Comparison of ENCODE assay signal across 24 mouse cellular contexts in the genomic region with DNA sequence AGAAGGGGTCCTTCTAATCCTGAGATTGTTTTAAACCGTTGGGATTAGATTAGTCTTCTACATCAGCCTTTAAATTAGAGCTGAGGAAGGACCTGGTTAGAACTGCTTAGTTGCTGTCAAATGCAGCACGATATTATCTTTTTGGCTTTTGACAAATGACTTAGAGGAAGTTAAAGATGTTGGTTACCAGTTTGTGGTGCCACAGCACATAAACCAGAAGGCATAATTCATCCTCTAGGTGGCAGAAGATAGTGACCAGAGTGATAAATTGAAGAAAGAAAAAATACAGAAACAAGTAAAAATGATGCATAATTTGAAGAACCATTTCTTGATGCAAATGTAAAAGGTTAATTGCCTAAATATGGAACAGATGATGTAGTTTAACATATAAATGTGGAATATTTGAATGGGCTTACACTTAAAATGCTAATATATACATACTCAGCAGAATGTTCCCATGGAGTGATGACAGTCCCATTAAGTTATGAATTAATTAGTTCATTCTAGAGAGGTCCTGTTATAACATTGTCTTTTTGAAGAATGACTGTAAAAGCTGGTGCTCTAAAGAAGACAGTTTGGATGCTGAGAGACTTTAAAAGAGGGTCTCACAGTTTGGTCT.
DNase-seq lines count a peak whose midpoint lies in the region; ATAC-seq and TF ChIP-seq lines count a peak whose summit lies in the region.
"Had no signal": no experiment of that assay in that cellular context is flagged by ENCODE, and none has a peak within 500 bp of the region (broad histone marks: within the 10 kb centered on the region; RNA-seq: fewer than 3 reads in every experiment).

No protein-coding gene starts in this region.

- no peaks in the 10 kb centered on the region for H3K27me3 ChIP-seq in intestine, postnatal 0 days (replicated peaks; ENCODE audit: control insufficient read depth, insufficient read depth, low read length)
- H3K27me3 ChIP-seq in intestine, embryonic 16.5 days (replicated peaks; ENCODE audit: control insufficient read depth, insufficient read depth, low read length) = no peaks in the 10 kb centered on the region
- H3K27me3 ChIP-seq in forebrain, postnatal 0 days (ENCODE audit: insufficient read depth, low read length) = no peaks in the 10 kb centered on the region
- H3K27me3 ChIP-seq: embryonic facial prominence, embryonic 13.5 days; hindbrain, embryonic 15.5 days; liver, embryonic 13.5 days; neural tube, embryonic 15.5 days had no signal

- H3K4me2 ChIP-seq in intestine, postnatal 0 days (replicated peaks; ENCODE audit: low read depth) = no peak overlapping the region
- no peak overlapping the region for H3K4me2 ChIP-seq in intestine, embryonic 16.5 days (ENCODE audit: low read depth, low read length)
- no peak overlapping the region for H3K4me2 ChIP-seq in forebrain, postnatal 0 days (ENCODE audit: low read depth)
- H3K4me2 ChIP-seq: embryonic facial prominence, embryonic 13.5 days; heart, embryonic 11.5 days; hindbrain, embryonic 15.5 days; liver, embryonic 13.5 days; neural tube, embryonic 15.5 days had no signal

- ATAC-seq in intestine, postnatal 0 days = no peak
- no peak for ATAC-seq in intestine, embryonic 16.5 days
- peak; percentile 74 for ATAC-seq in forebrain, postnatal 0 days

- WGBS in intestine, postnatal 0 days = 58% methylated on average over 2 of the region's 2 CpGs
- 70% methylated on average over 2 of the region's 2 CpGs for whole genome bisulfite sequencing in intestine, embryonic 16.5 days
- WGBS in forebrain, postnatal 0 days = 60% methylated on average over 2 of the region's 2 CpGs

- H3K9me3 ChIP-seq in intestine, postnatal 0 days (ENCODE audit: control insufficient read depth) = no peaks in the 10 kb centered on the region
- no peaks in the 10 kb centered on the region for H3K9me3 ChIP-seq in intestine, embryonic 16.5 days (ENCODE audit: control insufficient read depth, low read length)
- H3K9me3 ChIP-seq in forebrain, postnatal 0 days (ENCODE audit: low read length) = no peaks in the 10 kb centered on the region
- H3K9me3 ChIP-seq: embryonic facial prominence, embryonic 13.5 days; hindbrain, embryonic 15.5 days; liver, embryonic 13.5 days; midbrain, embryonic 10.5 days; neural tube, embryonic 15.5 days had no signal

- no peak overlapping the region for H3K9ac ChIP-seq in intestine, postnatal 0 days (ENCODE audit: low read depth, low read length)
- no peak overlapping the region for H3K9ac ChIP-seq in intestine, embryonic 16.5 days (ENCODE audit: low read depth, low read length)
- H3K9ac ChIP-seq in forebrain, postnatal 0 days = no peak overlapping the region
- H3K9ac ChIP-seq: embryonic facial prominence, embryonic 13.5 days; hindbrain, embryonic 15.5 days; liver, embryonic 13.5 days; neural tube, embryonic 15.5 days had no signal

- peak; percentile 34; the same call in 1 of the 2 replicates for TF ChIP-seq CTCF in intestine, postnatal 0 days (IDR thresholded peaks at IDR 0.05; ENCODE audit: low read depth)
- TF ChIP-seq CTCF in brain, embryonic 14.5 days (IDR thresholded peaks at IDR 0.05; ENCODE audit: borderline replicate concordance, extremely low read depth, insufficient read depth, insufficient read length) = no peak
- TF ChIP-seq CTCF in forebrain, postnatal 0 days (IDR thresholded peaks at IDR 0.05; ENCODE audit: low read depth) = peak; percentile 43

- peak; percentile 1 for DNase-seq in lung, postnatal 36 days
- no peak for DNase-seq in lung, postnatal 4 days
- peak; percentile 64 for DNase-seq in brain, embryonic 14.5 days (ENCODE audit: low read depth)
- DNase-seq in forebrain, postnatal 0 days = no peak
- DNase-seq in left cerebral cortex, adult 11 months (ENCODE audit: low spot score) = no peak
- DNase-seq: adrenal gland, adult 2 months; gastrocnemius, postnatal 36 days; heart, postnatal 14 days; kidney, adult 18-20 months; kidney, postnatal 25 days; layer of hippocampus, adult 9-11 months; left cerebral cortex, postnatal 4 days; liver, embryonic 13.5 days; retina, postnatal 1 day; right cerebral cortex, postnatal 4 days; thymus, postnatal 4 days had no signal

- no peak overlapping the region for H3K4me3 ChIP-seq in intestine, postnatal 0 days (ENCODE audit: low read depth, low read length)
- no peak overlapping the region for H3K4me3 ChIP-seq in intestine, embryonic 16.5 days (ENCODE audit: low read length)
- no peak overlapping the region for H3K4me3 ChIP-seq in forebrain, postnatal 0 days (ENCODE audit: low read depth, low read length)
- H3K4me3 ChIP-seq: embryonic facial prominence, embryonic 13.5 days; hindbrain, embryonic 15.5 days; liver, embryonic 13.5 days; midbrain, embryonic 10.5 days; myocyte; neural tube, embryonic 15.5 days had no signal

- no peak overlapping the region for H3K27ac ChIP-seq in intestine, postnatal 0 days (ENCODE audit: low read depth, low read length)
- H3K27ac ChIP-seq in intestine, embryonic 16.5 days (ENCODE audit: low read length) = no peak overlapping the region
- no peak overlapping the region for H3K27ac ChIP-seq in forebrain, postnatal 0 days (ENCODE audit: low read depth, low read length)
- H3K27ac ChIP-seq: embryonic facial prominence, embryonic 13.5 days; hindbrain, embryonic 15.5 days; liver, embryonic 13.5 days; midbrain, embryonic 10.5 days; neural tube, embryonic 15.5 days had no signal

- no peaks in the 10 kb centered on the region for H3K36me3 ChIP-seq in intestine, postnatal 0 days (ENCODE audit: control insufficient read depth, insufficient read depth)
- H3K36me3 ChIP-seq in intestine, embryonic 16.5 days (ENCODE audit: control insufficient read depth, insufficient read depth, low read length) = no peaks in the 10 kb centered on the region
- no peaks in the 10 kb centered on the region for H3K36me3 ChIP-seq in forebrain, postnatal 0 days (ENCODE audit: insufficient read depth)
- H3K36me3 ChIP-seq: embryonic facial prominence, embryonic 13.5 days; hindbrain, embryonic 15.5 days; liver, embryonic 13.5 days; midbrain, embryonic 10.5 days; neural tube, embryonic 15.5 days had no signal

- no peak for TF ChIP-seq POLR2A in brain, embryonic 14.5 days (IDR thresholded peaks at IDR 0.05; ENCODE audit: borderline replicate concordance, extremely low read depth, insufficient read depth, insufficient read length, poor library complexity, severe bottlenecking)

- H3K4me1 ChIP-seq in intestine, postnatal 0 days (replicated peaks; ENCODE audit: control insufficient read depth, insufficient read depth, low read length) = no peaks in the 10 kb centered on the region
- H3K4me1 ChIP-seq in intestine, embryonic 16.5 days (ENCODE audit: control insufficient read depth, insufficient read depth, low read length) = no peaks in the 10 kb centered on the region
- no peaks in the 10 kb centered on the region for H3K4me1 ChIP-seq in forebrain, postnatal 0 days (ENCODE audit: insufficient read depth)
- H3K4me1 ChIP-seq: embryonic facial prominence, embryonic 13.5 days; hindbrain, embryonic 15.5 days; liver, embryonic 13.5 days; midbrain, embryonic 10.5 days; neural tube, embryonic 15.5 days had no signal

Comparison
In these comparisons a context has a peak if more than half of its experiments do, and no peak if none do; other contexts are left out.
1. DNase-seq: peak in lung, postnatal 36 days (single experiment) and brain, embryonic 14.5 days (single experiment); none in lung, postnatal 4 days (0 of 2), forebrain, postnatal 0 days (single experiment) and left cerebral cortex, adult 11 months (single experiment).